Mouse (Mus musculus) thymus, postnatal 14 days (tissue): ENCODE results near the gene Kdm4a.
A peak's percentile ranks its signal among the peaks of the same experiment; 100 is the strongest.

ENCODE experiments used
- DNase-seq: peaks from one replicate; pipeline ENCODE4 v3.0.0; 2021

Gene Kdm4a

GRCm38 (mm10) chr4:118179467-118180300 is at the start of gene Kdm4a:
Gene Kdm4a (minus strand): TSS chr4:118180043.
- DNase-seq, result peak; percentile 94

DNA sequence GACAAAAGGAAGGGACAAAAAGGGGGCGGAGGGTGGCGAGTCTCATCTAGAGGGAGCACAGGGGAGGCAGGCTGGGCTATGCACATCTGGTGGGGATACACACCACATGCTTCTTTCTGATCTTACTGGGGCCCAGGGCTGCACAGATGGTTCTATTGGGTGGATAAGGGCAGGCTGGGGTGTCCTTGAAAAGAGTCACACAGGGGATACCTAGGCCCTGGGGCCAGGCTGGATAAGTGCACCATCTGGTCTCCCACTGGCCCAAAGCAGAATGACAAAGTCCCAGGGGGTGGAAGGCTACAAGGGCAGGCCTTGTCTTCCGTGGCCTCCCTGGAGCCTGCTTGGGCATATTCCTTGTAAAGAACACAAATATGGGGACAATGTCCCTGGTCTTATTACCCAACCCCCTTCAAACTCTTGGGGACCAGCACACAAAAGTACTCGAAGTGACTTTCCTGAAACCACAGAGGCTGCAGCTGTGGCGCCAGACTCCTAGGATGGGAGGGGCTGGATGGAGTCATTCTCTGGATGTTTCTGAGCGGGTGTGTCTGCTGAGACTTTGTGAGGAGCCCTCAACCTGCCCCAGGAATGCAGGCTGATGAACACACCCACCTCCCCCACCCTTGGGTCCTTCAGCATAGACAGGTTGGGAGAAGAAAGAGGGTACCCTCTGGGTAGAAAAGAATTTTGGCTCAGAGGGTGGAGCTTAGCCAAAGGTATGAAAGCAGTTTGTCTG is 49.4 kb upstream of the Kdm4a start:
- DNase-seq, result no peak

DNA sequence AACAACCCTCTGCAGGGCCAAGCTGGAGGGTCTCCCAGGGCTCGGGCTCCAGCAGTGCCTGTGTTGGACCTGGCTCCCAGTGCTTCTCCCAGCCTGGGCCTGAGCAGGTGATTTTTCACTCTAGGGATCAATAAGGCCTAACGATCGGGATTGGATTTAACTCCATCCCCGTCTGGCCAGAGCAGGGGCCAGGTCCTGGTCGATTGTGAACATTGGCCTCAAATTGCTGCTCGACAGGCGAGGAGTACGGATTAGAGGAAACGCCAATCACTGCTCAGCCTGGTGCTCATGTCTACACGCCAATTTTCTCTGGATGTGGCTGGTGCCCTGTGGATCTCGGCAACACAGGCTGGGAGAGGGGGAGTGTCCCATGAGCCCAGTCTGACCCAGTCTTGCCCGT is 47.6 kb upstream of the Kdm4a start:
- DNase-seq, result no peak

DNA sequence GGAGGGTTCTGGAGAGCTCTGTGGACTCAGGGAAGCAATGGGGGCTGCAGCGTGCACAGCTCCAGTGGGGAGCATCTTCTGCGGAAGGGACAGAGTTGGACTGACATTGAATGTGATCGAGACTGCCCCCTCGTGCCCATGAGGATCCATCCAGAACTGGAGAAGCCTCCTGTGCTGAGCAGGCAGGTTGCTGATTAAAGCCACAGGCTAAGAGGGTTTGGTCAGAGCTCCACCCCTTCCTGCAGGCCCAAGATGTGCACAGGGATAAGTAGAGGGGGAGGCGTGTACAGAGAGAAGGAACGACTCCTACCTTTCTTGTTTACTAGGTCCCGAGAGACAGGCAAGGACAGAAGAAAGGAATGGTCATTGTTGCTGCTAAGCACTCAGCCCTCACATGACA is 41.4 kb upstream of the Kdm4a start:
- no peak for DNase-seq

DNA sequence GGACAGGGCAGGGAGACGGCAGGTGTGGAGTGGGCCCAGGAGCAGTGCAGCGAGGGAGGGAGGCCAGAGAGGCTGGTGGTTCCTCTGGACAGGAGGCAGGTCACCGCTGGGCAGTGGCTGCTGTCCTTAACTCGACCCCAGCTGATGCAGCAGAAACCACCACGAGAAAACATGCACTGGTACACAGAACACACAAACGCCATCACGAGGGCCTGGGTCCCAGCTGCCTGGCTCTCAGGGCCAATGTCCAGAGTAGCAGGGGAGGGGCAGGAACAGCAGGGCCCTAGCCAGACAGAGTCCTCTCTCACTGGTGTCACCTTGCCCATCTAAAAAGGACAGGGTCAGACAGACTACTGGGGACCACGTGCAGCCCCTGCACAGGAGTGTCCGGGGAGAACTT is 40.9 kb upstream of the Kdm4a start:
- DNase-seq, result no peak

DNA sequence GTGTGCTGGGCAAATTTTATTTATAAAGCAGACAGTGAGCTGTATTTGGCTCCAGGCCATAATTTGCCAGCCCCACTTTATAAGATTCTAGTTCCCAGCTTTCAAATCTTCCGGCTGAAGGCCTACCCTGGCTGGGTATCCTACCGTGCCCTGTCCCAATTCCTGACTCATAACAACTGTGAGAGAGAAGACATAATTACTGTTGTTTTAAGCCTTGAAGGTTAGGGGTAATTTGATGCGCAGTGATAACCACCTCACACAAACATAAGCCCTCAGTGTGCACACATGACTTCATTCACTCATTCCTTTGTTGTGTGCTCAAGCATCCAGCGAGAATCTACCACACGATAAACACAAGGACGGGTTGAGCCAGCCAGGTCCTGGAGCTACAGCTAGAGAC is 39.6 kb upstream of the Kdm4a start:
- no peak for DNase-seq

- DNase-seq, result no peak
Observed at GRCm38 (mm10) chr4:118218521-118218920, 38.7 kb upstream of the Kdm4a start.

- peak; percentile 83 for DNase-seq
Observed at GRCm38 (mm10) chr4:118216726-118217595, 37.1 kb upstream of the Kdm4a start.

DNA sequence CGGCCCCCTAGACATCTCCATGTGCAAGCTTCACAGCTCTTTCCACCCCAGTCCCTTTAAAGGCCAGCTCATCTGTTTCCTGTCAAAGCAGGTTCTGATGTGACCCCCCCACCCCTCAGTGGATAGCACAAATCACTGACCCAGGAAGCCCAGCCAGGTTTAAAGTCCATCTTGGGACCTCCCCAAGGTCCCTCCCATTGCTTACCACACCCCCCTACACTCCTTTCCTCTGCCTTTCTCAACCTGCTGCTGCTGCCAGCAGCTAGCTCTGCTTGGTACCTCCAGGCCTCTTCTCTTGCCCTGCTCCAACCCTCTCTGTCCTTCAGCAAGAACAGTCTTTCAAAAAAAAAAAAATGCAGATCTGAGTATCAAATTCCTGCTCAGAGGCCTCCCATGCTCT is 35.0 kb upstream of the Kdm4a start:
- no peak for DNase-seq

DNA sequence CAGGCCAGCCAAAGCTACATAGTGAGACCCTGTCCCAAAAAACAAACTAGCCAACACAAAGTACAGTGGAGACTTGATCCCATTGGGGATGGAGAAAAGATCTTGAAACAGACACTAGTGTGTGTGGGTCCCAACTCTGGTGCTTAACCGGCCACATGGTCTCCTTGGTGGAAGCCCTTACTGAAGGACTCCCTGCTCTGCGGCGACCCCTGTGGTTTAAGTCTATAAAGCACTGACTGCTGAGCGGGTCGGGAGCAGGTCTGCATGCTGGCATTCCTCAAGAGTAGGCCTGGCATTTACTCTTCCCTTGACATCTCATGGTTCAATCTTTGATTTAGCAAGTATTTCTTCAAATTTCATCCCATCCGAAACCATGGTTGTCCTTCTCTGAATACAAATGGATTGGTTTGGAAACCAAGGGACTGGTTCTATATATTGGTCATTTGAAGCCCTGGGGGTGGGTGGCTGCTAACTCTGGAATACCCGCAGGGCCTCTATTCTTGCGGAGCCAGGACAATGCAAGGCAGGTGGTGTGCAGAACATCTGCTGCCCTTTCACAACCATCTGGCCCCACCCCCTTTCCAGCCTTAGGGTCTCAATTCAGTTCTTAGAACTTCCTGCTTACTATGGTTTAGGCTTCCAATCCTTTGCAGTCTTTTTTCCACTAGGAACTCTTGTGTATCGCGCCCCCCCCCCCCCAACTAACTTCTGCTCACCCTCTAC is 27.2 kb upstream of the Kdm4a start:
- peak; percentile 24 for DNase-seq

- DNase-seq, result no peak
Observed at GRCm38 (mm10) chr4:118205906-118206305, 26.1 kb upstream of the Kdm4a start.

- no peak for DNase-seq
Observed at GRCm38 (mm10) chr4:118199093-118199492, 19.2 kb upstream of the Kdm4a start.

DNA sequence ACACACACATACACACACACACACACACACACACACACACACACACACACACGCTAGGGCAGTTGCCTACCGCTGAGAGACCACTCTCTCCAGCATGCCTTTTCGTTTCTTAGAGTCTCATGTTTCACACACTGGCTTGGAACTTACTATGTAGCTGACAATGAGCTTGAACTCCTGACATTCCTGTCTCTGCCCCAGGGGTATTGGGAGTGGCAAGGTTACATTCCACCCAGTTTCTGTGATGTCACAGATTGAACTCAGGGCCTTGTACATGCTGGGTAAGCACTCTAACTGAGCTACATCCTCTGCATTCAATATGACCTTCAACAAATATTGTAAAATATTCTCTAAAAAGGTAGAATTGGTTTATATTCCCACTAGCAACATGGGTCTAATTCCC is 18.8 kb upstream of the Kdm4a start:
- no peak for DNase-seq

- DNase-seq, result no peak
Observed at GRCm38 (mm10) chr4:118196185-118196584, 16.3 kb upstream of the Kdm4a start.

- DNase-seq, result no peak
Observed at GRCm38 (mm10) chr4:118180301-118181080, 648 bp upstream of the Kdm4a start.

GRCm38 (mm10) chr4:118178952-118179466 is 834 bp downstream of the Kdm4a start:
- DNase-seq, result no peak

DNA sequence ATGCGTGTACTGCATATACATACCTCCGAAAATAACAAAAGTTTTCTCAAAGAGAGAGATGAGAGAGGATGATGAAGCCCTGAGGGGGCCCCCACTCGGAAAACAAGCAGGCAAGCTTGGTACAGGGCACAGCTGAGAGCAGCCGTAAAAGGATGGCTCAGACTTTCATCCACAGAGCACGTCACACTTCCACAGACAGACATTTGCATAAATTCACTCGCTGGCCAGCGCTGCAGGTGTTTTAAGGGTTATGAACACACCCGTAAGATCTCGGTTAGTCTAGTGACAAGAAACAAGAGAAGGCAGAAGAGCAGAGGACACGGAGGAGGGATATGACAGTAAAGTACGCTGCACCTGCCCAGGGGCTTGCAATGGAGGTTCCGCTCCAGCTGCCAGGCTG is 7.4 kb downstream of the Kdm4a start:
- DNase-seq, result no peak

DNA sequence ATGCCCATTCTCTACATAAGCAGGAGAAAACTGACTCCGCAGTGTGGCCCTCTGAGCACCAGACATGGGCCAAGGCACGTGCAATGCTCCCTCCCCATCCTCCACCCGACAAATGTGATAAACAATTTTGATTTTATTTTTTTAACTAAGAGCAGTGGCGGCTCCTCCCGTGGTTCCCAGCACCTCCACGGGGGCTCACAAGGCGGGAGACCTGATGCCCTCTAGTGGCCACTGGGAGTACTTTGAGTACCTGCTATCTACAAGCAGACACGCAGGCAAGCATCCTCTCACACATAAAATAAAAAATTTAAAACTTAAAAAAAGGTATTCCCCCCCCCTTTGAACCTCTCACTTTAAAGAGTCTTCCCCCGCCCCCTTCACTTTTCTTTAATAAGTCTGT is 8.8 kb downstream of the Kdm4a start:
- DNase-seq, result peak; percentile 53

- no peak for DNase-seq
Observed at GRCm38 (mm10) chr4:118162123-118162522, 17.7 kb downstream of the Kdm4a start.

DNA sequence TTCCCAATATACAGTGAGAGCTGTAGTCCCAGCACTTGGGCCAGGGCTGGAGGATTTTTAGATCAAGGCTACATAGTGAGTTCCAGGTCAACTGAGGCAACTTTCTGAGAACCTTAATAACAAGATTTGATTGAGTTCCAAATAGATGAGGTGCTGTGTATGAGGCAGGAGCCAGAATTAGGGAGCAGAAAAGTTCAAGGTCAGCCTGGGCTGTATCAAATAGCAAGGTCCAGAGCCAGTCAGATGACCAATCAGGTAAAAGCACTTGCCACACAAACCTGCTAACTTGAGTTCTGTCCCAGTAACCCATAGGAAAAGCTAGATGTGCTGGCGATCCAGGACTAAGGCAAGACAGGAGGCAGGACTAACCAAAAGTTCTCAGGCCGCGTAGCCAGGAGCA is 22.2 kb downstream of the Kdm4a start:
- no peak for DNase-seq

DNA sequence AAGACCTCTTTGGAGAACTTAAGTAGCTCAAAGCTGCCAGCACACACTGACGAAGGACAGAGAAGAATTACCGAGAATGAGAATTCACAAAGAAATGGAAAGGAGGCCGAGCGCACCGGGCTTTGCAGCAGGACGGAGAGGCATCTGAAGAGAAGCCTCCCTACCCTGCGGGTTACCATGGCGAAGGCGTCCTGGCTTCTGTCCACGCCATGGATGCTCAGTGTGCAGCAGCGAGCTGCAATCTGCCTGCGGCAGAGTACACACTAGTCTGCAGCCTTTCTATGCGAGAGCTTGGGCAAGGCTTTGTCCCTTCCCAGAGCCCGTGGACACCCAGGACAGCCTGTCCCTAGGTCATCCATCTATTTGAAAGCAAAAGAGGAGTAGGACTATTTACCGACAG is 23.3 kb downstream of the Kdm4a start:
- no peak for DNase-seq

- no peak for DNase-seq
Observed at GRCm38 (mm10) chr4:118154889-118155288, 25.0 kb downstream of the Kdm4a start.
